Mouse (Mus musculus) intestine, postnatal 0 days (tissue): ENCODE measurements around the gene Serpina3i. TPM values are rescaled to one million over a fixed set of nuclear protein-coding genes. Genes with fewer than 3 reads are reported as not detected.

ENCODE experiments used
- ATAC-seq: fragments of 200-750 bp; cut with Nextera tagmentation; 2 replicates; pipeline ENCODE4 v1.8.0; 2017; ENCODE audit warnings: mild to moderate bottlenecking, moderate TSS enrichment, moderate library complexity
- H3K27ac ChIP-seq: fragments of 300-500 bp; sonication (generic); 2 replicates; pipeline ENCODE4 v1.5.1; 2014; ENCODE audit warnings: mild to moderate bottlenecking, low read depth, low read length, moderate library complexity
- H3K27me3 ChIP-seq: fragments of 300-500 bp; sonication (generic); replicated peaks from 2 replicates; pipeline ENCODE4 v1.6.1; 2014; ENCODE audit warnings: low read length, mixed read lengths; ENCODE audit not compliant: control insufficient read depth, insufficient read depth
- H3K36me3 ChIP-seq: fragments of 300-500 bp; sonication (generic); 2 replicates; pipeline ENCODE4 v1.6.1; 2014; ENCODE audit warnings: mild to moderate bottlenecking, moderate library complexity; ENCODE audit not compliant: control insufficient read depth, insufficient read depth
- H3K4me1 ChIP-seq: fragments of 300-500 bp; sonication (generic); replicated peaks from 2 replicates; pipeline ENCODE4 v1.6.1; 2014; ENCODE audit warnings: antibody characterized with exemption, low read length, mixed read lengths; ENCODE audit not compliant: control insufficient read depth, insufficient read depth
- H3K4me2 ChIP-seq: fragments of 300-500 bp; sonication (generic); replicated peaks from 2 replicates; pipeline ENCODE4 v1.6.1; 2014; ENCODE audit warnings: low read depth, mild to moderate bottlenecking, moderate library complexity
- H3K4me3 ChIP-seq: fragments of 300-500 bp; sonication (generic); 2 replicates; pipeline ENCODE4 v1.5.1; 2014; ENCODE audit warnings: low read depth, low read length
- H3K9ac ChIP-seq: fragments of 300-500 bp; sonication (generic); 2 replicates; pipeline ENCODE4 v1.6.1; 2014; ENCODE audit warnings: mild to moderate bottlenecking, low read depth, low read length
- H3K9me3 ChIP-seq: fragments of 300-500 bp; sonication (generic); 2 replicates; pipeline ENCODE4 v1.6.1; 2016; ENCODE audit warnings: mixed run types; ENCODE audit not compliant: control insufficient read depth
- CTCF ChIP-seq: sonication (generic); IDR thresholded peaks from 2 replicates; pipeline ENCODE4 v1.5.1; 2016; ENCODE audit warnings: low read depth, mild to moderate bottlenecking, control low read depth, antibody characterized with exemption, moderate library complexity
- WGBS: fragments of 180-500 bp; shearing (Covaris S2); extraction: QIAGEN DNeasy Blood & Tissue Kit; methylation state at CpG from one replicate; pipeline ENCODE4 v1.1.7; 2014; 5-methylcytosine and 5-hydroxymethylcytosine counted together
- polyA plus RNA-seq: library from polyadenylated mRNA; unstranded; fragments of >200 nt; fragmentation: Nextera tagmentation; extraction: Ambion mirVana; gene quantifications from 2 replicates; pipeline ENCODE4 v1.2.1, GENCODE M21; 2015

The Serpina3i gene
- polyA plus RNA-seq, result not detected in 2 replicates

GRCm38 (mm10) chr12:104262863-104263262, at the start of gene Serpina3i:
Serpina3i (plus strand) TSS chr12:104263122.
- no peaks in the 10 kb centered on the region for H3K27me3 ChIP-seq
- H3K9ac ChIP-seq, result no peak within 1 kb of the TSS
- no peaks in the 10 kb centered on the region for H3K4me1 ChIP-seq
- H3K27ac ChIP-seq, result no peak within 1 kb of the TSS
- H3K36me3 ChIP-seq, result no peaks in the 10 kb centered on the region
- H3K9me3 ChIP-seq, result no peaks in the 10 kb centered on the region
- H3K4me2 ChIP-seq, result no peak within 1 kb of the TSS
- ATAC-seq, result no peak
- H3K4me3 ChIP-seq, result no peak within 1 kb of the TSS
- no peak for TF ChIP-seq CTCF

DNA sequence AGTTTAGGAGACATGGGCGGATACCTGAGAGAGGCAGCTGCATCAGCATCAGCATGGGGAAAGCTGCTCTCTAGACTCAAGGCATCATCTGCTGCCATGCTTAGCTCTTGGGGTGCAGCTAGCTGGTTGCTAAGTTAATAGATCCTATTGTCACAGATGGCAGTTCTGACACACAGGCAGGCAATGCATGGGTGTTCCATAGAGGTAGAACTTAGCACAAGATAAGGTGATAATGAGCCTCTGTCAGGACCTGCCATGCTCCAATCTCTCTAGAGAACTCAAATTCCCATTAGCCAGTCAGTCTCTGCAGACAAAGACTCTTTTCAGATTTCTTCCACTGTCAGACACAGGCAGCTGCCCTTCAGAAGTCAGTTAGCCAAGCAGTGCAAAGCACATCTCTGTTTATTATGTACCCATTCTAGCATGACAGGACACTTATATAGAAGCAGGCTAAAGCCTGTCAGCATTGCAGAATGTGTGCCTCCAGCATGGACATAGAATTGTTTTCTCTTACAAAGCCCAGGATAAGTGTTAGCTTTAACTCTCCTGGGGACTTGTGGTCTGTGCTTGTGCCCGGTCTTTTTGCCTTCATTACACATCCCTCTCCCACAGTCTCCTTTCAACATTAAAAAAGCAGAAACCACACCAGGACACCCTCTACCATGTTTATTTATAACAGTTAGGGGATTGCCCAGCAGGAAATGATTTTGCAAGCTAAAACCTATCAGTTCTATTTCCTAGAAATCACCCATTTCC, 49.1 kb upstream of the Serpina3i start:
- no peak overlapping the region for H3K4me3 ChIP-seq
- TF ChIP-seq CTCF, result no peak
- no peaks in the 10 kb centered on the region for H3K9me3 ChIP-seq
- 79% methylated on average over 2 of the region's 2 CpGs for WGBS
- no peaks in the 10 kb centered on the region for H3K4me1 ChIP-seq
- no peak overlapping the region for H3K9ac ChIP-seq
- H3K36me3 ChIP-seq, result no peaks in the 10 kb centered on the region
- H3K4me2 ChIP-seq, result no peak overlapping the region
- no peak overlapping the region for H3K27ac ChIP-seq
- H3K27me3 ChIP-seq, result no peaks in the 10 kb centered on the region
- ATAC-seq, result no peak

DNA sequence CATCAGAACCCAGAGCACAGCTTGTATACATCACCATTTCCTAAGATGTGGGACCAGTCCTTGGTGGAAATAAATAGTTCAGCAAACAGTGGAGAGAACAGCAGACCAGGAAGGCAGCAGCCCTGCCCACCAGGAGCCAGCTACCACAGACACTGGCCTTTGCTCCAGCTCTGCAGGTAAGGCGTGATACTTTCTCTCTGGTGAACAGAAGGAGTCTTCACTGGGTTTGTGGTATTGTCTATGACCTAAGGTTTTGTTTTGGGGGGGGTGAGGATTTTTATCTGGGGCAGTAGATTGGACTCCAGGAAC, 48.5 kb upstream of the Serpina3i start, which contains the start of gene Serpina3f:
Gene Serpina3f (plus strand): TSS at position 100 of the 309 bp plus-strand sequence.
- no peak within 1 kb of the TSS for H3K9ac ChIP-seq
- no peak for ATAC-seq

DNA sequence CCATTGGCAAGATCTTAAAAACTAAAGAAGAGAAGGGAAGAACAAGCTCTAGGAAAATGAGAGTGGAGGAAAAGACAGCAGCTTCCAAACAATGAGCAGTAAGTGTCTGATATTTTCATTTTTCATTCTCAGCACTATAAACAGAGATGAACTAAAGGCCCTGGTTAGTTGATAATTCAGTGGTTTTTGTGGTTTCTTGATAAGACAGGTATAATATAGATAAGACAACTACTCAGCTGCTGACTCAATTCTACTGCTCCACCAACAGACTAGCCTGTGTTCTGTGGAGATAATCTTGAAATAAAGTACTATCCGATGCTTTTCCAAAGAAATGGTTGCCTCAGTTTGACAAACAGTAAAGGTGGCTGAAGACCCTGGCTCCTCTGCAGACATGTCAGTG, 47.7 kb upstream of the Serpina3i start:
- Histone ChIP-seq H3K27me3 (no peaks in the 10 kb centered on the region), H3K4me3 (no peak overlapping the region), H3K9me3 (no peaks in the 10 kb centered on the region), H3K9ac (no peak overlapping the region), H3K27ac (no peak overlapping the region), H3K4me1 (no peaks in the 10 kb centered on the region), H3K36me3 (no peaks in the 10 kb centered on the region), H3K4me2 (no peak overlapping the region)
- 52% methylated on average over 1 of the region's 1 CpGs for WGBS
- no peak for ATAC-seq
- TF ChIP-seq CTCF, result no peak

More for the DNA sequence above, 48.5 kb upstream of the Serpina3i start, which contains the start of gene Serpina3f:
- no peaks in the 10 kb centered on the region for H3K9me3 ChIP-seq
- H3K4me3 ChIP-seq, result no peak within 1 kb of the TSS
- no peak for TF ChIP-seq CTCF
- WGBS, result 50% methylated on average over 1 of the region's 1 CpGs
- no peaks in the 10 kb centered on the region for H3K4me1 ChIP-seq
- no peaks in the 10 kb centered on the region for H3K36me3 ChIP-seq
- no peak within 1 kb of the TSS for H3K27ac ChIP-seq
- H3K27me3 ChIP-seq, result no peaks in the 10 kb centered on the region
- no peak within 1 kb of the TSS for H3K4me2 ChIP-seq

- no peak for TF ChIP-seq CTCF
- Histone ChIP-seq H3K36me3 (no peaks in the 10 kb centered on the region), H3K4me1 (no peaks in the 10 kb centered on the region), H3K4me2 (no peak overlapping the region), H3K4me3 (no peak overlapping the region), H3K27me3 (no peaks in the 10 kb centered on the region), H3K27ac (no peak overlapping the region), H3K9ac (no peak overlapping the region), H3K9me3 (no peaks in the 10 kb centered on the region)
- no peak for ATAC-seq
- 64% methylated on average over 1 of the region's 1 CpGs for WGBS
These were observed 41.3 kb upstream of the Serpina3i start for GRCm38 (mm10) chr12:104221616-104222015.

DNA sequence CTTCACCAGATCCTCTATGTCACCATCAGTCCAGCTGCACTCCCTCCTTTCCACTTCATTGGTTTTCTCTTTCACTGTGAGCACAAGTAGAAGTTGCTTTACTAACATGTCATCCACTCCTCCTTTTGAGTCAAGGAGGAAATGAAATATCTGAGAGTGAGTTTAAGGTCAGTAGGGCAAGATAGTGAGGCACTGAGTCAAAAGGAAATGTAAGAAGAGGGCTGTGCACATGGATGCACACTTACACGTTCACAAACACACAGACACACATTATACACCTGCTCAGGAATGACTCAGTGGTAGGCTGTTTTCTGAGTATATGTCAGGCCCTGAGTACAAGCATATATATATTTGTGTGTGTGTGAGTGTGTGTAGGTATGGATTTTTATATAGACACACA, 39.2 kb upstream of the Serpina3i start:
- 60% methylated on average over 1 of the region's 1 CpGs for WGBS
- no peak overlapping the region for H3K4me3 ChIP-seq
- no peak for ATAC-seq
- no peak overlapping the region for H3K9ac ChIP-seq
- H3K36me3 ChIP-seq, result no peaks in the 10 kb centered on the region
- no peak overlapping the region for H3K4me2 ChIP-seq
- no peaks in the 10 kb centered on the region for H3K4me1 ChIP-seq
- H3K27me3 ChIP-seq, result no peaks in the 10 kb centered on the region
- H3K9me3 ChIP-seq, result no peaks in the 10 kb centered on the region
- H3K27ac ChIP-seq, result no peak overlapping the region
- TF ChIP-seq CTCF, result no peak
